Mouse (Mus musculus): ENCODE data around the gene Simc1. TPM values are rescaled to one million over a fixed set of nuclear protein-coding genes. Genes with fewer than 3 reads are reported as not detected.

The Simc1 gene
- total RNA-seq, 2 experiments from 2014 or later = 2.6 to 3.6 TPM

GRCm38 (mm10) chr13:54575489-54575888 is 71.9 kb downstream of the Simc1 start:
- H3K27ac ChIP-seq = peak overlapping the region; percentile 90
- H3K4me3 ChIP-seq = peak overlapping the region; percentile 91
- no peak for DNase-seq
- TF ChIP-seq CTCF (IDR thresholded peaks at IDR 0.05) = no peak
- intact Hi-C loops (cut with DNase I) = no loop called here

- H3K27ac ChIP-seq = 0 out of 2 replicates have a peak overlapping the region, but pooled peaks have one; percentile 4
- intact Hi-C loops (cut with DNase I) = no loop called here
- no peak for TF ChIP-seq CTCF (IDR thresholded peaks at IDR 0.05)
- H3K4me3 ChIP-seq = 0 out of 2 replicates have a peak overlapping the region, but pooled peaks have one; percentile 13
- peak; percentile 29 for DNase-seq
These were observed 74.3 kb downstream of the Simc1 start for GRCm38 (mm10) chr13:54577652-54578507.

DNA sequence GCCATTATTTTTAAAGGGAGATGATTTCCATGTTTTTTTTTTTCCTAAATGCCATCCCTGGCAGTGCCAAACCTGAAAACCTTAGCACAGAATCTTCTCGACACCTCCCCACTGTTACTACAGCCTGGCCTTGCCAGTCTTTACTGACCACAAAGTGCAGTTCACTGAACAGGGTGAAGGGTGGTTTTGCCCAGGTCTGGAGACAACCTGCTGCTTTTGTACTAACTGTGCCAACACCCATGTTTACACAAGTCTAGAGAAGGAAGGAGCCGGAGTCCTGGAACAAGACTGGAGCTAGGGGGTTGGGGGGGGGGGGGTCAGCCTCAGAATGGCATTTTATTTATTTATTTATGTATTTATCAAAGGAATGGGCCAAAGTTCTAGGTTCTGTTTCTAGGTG is 77.8 kb downstream of the Simc1 start:
- intact Hi-C loops (cut with DNase I) = no loop called here
- no peak overlapping the region for H3K4me3 ChIP-seq
- no peak overlapping the region for H3K27ac ChIP-seq
- DNase-seq = no peak
- TF ChIP-seq CTCF (IDR thresholded peaks at IDR 0.05) = no peak

DNA sequence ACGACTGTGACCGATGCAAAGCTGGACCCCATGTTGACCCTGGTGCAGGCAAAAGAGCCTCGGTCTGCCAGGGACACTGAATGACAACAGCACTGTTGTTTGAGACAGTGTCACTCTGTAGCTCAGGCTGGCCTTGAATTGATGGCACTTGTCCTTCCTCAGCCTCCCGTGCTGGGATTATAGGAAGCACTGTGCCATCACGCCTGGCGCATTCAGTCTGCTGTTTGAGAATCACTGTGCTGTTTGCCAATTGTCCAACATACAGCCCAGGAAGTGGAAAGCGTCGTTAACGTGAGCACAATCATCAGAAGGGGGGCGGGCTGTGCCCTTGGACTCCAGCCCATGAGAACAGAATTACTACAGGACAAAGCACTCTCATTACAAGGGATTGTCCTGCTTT is 78.5 kb downstream of the Simc1 start:
- TF ChIP-seq CTCF (IDR thresholded peaks at IDR 0.05) = no peak
- Histone ChIP-seq H3K27ac (peak overlapping the region; percentile 1; the same call in 1 of the 2 replicates), H3K4me3 (no peak overlapping the region)
- no peak for DNase-seq
- intact Hi-C loops (cut with DNase I) = no loop called here

GRCm38 (mm10) chr13:54582860-54583259 is 79.3 kb downstream of the Simc1 start:
- intact Hi-C loops (cut with DNase I) = no loop called here
- Histone ChIP-seq H3K4me3 (no peak overlapping the region), H3K27ac (peak overlapping the region; percentile 1; the same call in 1 of the 2 replicates)
- TF ChIP-seq CTCF (IDR thresholded peaks at IDR 0.05) = no peak
- DNase-seq = no peak

DNA sequence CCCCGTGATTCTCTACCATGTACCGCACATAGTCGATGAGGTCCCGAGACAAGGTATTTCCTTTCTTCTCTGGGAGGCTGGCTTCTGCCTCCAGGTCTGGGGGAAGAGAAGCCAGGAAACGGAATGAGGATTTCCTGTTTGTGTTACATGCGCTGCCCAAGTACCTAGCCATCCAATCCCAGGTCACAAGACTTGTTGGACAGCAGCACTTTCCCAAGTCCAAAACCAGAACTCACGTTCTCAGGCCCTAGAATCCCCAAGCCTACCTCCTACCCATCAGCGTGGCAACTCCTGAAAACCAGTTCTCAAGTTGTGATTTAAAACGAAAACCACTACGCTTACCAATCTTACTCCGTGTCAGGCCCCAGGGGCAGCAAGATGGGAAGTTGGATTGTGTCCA is 82.3 kb downstream of the Simc1 start:
- no peak for DNase-seq
- Histone ChIP-seq H3K4me3 (peak overlapping the region; percentile 23), H3K27ac (peak overlapping the region; percentile 48)
- TF ChIP-seq CTCF (IDR thresholded peaks at IDR 0.05) = no peak
- intact Hi-C loops (cut with DNase I) = no loop called here

DNA sequence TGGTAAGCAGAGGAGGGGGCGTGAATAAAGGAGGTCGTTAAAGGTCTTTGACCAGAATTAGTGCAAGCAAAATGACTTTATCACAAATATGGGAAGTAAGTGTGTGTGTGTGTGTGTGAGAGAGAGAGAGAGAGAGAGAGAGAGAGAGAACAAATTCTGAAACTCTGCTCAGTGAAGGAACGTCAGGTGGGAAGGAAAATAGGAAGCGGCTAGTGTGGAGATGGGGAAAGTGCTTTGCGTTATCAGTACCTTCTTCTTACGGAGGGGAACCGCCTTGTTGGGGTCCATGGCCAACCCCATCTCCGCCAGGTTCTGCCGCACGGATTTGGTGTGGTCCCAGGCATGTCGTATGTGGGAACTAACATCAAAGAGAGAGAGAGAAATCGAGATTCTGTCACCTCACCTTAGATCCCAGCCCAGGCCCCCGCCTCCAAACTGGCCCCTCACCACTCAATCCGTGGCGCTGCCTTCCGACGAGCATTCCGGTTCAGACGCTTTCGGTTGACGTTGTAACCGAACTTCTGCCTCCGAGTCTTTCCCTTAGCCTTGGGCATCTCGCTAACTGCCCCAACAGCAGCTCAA is 85.9 kb downstream of the Simc1 start:
- intact Hi-C loops (cut with DNase I) = no loop called here
- Histone ChIP-seq H3K27ac (peak overlapping the region; percentile 95), H3K4me3 (peak overlapping the region; percentile 83)
- no peak for TF ChIP-seq CTCF (IDR thresholded peaks at IDR 0.05)
- no peak for DNase-seq

DNA sequence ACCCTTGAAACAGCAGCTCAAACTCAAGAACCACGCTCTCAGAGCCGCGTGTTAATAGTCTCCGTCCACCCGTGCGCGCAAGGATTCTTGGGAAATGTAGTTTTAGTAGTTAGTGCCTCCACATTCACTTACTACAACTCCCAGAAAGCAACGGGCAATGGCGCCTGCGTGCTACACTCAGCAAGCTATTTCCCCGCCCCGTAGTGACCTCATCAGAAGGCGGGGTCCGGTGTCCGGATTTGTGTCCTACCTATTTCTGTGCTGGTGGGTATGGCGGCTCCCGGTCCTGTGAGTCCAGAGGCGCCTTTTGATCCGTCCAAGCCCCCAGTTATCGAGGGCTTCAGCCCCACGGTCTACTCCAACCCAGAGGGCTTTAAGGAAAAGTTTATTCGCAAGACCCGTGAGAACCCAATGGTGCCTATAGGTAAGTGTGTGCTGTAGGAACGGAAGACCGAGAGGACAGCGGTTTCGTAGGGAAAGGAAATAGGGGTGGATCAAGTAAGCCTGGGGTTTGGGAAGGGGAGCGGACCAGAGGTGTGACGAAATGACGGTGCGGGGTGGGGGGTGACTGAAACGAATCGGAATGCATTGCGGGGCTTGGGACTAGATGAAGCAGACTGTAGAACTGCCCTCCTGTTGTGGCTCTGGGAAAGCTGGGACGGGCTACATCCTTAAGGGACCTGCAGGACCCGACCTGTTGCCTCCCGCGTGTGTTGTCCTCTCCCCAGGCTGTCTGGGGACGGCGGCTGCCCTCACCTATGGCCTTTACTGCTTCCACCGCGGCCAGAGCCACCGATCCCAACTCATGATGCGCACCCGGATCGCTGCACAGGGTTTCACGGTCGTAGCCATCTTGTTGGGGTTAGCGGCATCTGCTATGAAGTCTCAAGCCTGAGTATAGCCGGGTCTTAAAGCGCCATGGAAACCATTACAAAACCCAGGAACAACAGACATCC is 86.7 kb downstream of the Simc1 start, which contains the start of the genes Nop16 and Higd2a:
Gene Nop16 (minus strand): TSS at position 95 of the 956 bp plus-strand sequence.
Gene Higd2a (plus strand): TSS at position 212 of the 956 bp plus-strand sequence.
- intact Hi-C loops (cut with DNase I) = loop anchor here (1.0 kb wide), 1 partner anchor 31 kb away; the partner anchor contains the start of gene Faf2

DNA sequence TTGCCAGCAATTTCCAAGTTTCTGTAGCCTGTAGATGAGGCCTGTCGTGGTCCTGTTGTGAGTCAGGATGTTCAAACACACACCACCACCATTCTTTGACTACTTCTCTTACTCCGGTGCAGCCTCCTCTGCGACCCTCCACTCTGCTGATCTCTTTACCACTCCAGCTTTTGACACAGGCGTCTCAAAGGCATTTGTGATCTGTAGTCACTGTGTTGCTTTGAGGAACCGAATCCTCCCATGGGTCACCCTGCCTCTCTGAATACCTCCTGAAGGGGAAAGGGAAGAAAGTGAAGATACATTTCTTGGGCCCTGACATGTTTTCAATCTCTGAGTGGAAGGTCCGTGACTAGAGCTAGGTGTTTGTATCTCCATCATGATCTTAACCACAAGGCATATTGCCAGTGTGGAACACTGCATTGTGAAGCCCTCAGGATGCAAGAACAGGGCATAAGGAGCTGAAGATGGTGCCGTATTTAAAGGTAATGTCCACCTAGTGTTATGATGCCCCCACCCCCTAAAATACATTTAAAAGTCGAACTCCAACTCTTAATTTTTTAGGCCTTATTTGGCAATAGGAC is 88.3 kb downstream of the Simc1 start:
- TF ChIP-seq CTCF (IDR thresholded peaks at IDR 0.05) = no peak
- Histone ChIP-seq H3K4me3 (peak overlapping the region; percentile 83), H3K27ac (no peak overlapping the region)
- peak; percentile 10 for DNase-seq
- intact Hi-C loops (cut with DNase I) = loop anchor here (2.0 kb wide), 1 partner anchor 17 kb away; no protein-coding TSS in a partner anchor

More for the DNA sequence above, 86.7 kb downstream of the Simc1 start, which contains the start of the genes Nop16 and Higd2a:
- peak within 1 kb of the TSS; percentile 95 for H3K27ac ChIP-seq
- TF ChIP-seq CTCF (IDR thresholded peaks at IDR 0.05) = no peak
- H3K4me3 ChIP-seq = peak within 1 kb of the TSS; percentile 83
- peak; percentile 97 for DNase-seq

GRCm38 (mm10) chr13:54593617-54594016 is 90.0 kb downstream of the Simc1 start:
- intact Hi-C loops (cut with DNase I) = loop anchor here (2.0 kb wide), 1 partner anchor 15 kb away; no protein-coding TSS in a partner anchor

DNA sequence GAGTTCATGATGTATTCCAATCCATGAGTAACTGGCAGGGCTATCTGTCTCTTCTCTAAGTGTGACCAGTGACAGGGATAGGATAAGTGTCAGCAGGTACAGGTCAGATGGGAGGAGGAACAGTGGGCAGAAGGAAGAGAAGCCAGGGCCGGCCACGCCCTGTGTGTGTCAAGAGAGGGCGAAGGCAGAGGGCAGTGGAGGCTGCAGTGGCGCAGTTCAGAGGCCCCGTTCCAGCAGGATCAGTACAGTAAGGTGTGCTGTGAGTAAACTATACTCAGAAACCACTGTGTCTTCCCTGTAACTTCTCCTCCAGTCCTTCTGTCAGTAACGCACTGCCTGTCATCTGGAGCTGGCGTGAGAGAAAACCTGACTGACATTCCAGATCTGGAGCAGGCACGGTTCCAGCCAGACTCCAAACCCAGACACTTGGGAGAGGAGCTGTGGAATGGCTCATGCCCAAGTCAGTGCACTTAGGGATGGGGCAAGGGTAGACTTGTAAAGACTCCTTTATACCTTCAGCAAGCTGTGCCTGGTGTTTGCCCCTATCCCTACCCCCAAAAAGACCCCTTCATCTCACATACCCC is 92.6 kb downstream of the Simc1 start:
- no peak for TF ChIP-seq CTCF (IDR thresholded peaks at IDR 0.05)
- intact Hi-C loops (cut with DNase I) = no loop called here
- H3K27ac ChIP-seq = peak overlapping the region; percentile 46
- H3K4me3 ChIP-seq = no peak overlapping the region
- no peak for DNase-seq

More at GRCm38 (mm10) chr13:54593617-54594016, 90.0 kb downstream of the Simc1 start:
- Histone ChIP-seq H3K27ac (no peak overlapping the region), H3K4me3 (no peak overlapping the region)
- no peak for TF ChIP-seq CTCF (IDR thresholded peaks at IDR 0.05)
- peak; percentile 32 for DNase-seq

Measured in gastrocnemius, adult 2 months (tissue).